Mouse (Mus musculus): ENCODE data around the gene Dnah7c.

Gene Dnah7c

DNA sequence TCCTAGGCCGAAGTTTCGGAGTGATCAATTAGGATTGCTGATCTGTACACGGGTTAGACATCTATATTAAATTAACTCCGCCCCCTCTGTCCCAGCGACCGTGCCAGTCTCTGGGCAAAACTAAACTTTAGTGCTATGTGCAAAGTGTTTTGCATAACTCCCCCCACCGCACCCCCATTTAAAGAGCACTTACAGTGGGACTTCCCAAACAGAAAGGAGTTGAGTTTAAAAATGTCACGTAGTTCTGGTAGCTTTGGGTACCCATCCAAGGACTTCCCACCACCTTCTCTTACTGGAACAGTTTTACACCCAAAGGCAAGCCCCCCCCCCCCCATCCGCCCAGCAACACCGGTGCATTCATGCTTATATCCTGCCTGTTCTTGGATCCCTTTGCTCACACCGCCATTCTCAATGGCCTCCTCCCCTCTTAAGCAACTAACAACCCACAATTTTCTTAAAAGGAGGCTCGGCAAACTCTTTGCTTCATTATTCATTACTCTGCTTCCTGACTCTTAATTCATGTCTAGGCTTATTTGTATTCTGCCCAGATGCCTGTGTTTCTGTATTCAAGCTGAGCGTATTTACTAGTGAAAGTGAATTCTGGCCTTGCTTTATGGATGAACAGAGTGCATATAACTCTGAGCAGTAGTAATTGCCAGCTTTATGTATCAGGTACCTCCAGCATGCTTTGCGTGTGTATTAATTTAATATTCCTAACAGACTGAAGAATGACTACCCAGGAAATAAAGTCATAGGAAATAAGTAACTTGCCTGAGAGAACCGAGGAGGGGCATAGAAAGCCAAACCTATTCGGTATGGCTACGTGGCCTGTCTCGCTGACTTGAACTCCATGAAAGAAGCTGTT lies 428.9 kb downstream of the Dnah7c start:
- peak; percentile 84 to 92 for DNase-seq (ENCODE audit: low spot score in 2 of 2)

DNA sequence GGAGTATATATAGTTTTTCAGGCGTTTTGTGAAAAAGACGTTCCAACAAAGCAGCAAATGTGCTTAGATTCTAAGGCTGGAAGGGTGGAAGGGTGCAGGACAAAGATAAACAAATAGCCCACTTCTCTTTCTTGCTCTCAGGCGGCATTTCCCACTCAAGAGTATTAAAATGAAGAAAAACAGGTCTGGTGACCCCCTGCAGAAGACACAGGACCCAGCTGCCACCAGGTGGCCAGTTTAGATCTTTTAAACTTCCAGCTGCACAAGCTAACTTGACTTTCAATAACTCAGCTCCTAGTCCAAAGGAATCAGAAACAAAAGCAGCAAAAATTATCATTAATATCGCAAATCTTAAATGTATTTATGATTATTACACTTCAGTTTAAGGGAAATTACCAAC lies 431.1 kb downstream of the Dnah7c start:
- DNase-seq (ENCODE audit: low spot score in 2 of 2): no peak

Data from spleen, postnatal 36 days (tissue).